Mouse (Mus musculus) liver, adult 2 months (tissue): ENCODE measurements at regions not wholly inside any gene's neighbourhood (a gene's known extent, or its start where the extent isn't known, plus 50 kb on each side); places are given as distances from the start of the nearest gene placed in this dataset.

Experiments used
- CTCF ChIP-seq: fragments of 200-500 bp; IDR thresholded peaks from 2 replicates; pipeline ENCODE4 v1.5.1; 2011; ENCODE audit warnings: low read depth, low read length, control low read depth
- POLR2A ChIP-seq: fragments of 200-500 bp; IDR thresholded peaks from 2 replicates; pipeline ENCODE4 v1.6.1; 2011; ENCODE audit warnings: low read length, control low read depth; ENCODE audit not compliant: insufficient read depth; ENCODE audit errors: extremely low read depth

- no peak for TF ChIP-seq CTCF
- TF ChIP-seq POLR2A = no peak
Observed at GRCm38 (mm10) chr3:59406035-59406434, 61.8 kb upstream of the Igsf10 start.
